Mouse (Mus musculus): ENCODE results near the gene Gmpr. TPM values are rescaled to one million over a fixed set of nuclear protein-coding genes. Genes with fewer than 3 reads are reported as not detected.

Gene Gmpr
- total RNA-seq, 2 experiments from 2014 or later: 59.6 to 64.5 TPM

DNA sequence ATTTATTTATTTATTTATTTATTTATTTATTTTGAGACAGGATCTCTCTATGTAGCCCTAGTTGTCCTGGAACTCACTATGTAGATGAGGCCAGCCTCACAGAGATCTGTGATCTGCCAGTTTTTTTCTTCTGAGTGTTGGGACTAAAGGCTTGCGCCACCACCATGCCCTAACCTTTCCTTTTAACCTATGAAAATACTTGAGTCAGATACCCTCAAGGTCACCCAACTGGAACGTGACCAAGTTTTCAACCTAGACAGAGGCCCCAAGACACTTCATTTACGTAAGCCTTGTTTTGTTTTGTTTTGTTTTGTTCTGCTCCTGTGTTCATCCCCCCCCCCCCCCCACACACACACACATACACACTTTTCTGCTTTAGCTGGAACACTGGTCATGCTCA, 1.7 kb upstream of the Gmpr start:
- DNase-seq: no peak

DNA sequence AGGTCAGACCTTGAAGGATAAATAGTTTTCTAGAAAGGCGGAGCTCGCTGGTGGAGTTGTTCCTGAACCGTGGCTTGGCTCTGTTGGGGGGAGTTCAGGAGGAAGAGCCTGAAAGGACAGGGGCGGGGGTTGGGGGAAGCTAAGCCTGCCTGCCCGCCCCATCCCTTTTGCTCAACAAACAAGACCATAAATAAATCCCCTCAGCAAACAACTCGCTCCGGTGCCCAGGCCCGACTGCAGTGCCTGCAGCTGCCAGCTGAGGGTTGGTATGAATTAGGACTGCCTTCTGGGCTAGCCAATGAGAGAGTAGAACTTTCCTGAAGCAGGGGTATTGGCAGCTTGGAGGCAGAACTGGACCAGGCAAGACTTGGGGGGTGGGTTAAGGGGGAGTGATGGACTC, 1.3 kb downstream of the Gmpr start:
- DNase-seq: peak; percentile 76 to 80

DNA sequence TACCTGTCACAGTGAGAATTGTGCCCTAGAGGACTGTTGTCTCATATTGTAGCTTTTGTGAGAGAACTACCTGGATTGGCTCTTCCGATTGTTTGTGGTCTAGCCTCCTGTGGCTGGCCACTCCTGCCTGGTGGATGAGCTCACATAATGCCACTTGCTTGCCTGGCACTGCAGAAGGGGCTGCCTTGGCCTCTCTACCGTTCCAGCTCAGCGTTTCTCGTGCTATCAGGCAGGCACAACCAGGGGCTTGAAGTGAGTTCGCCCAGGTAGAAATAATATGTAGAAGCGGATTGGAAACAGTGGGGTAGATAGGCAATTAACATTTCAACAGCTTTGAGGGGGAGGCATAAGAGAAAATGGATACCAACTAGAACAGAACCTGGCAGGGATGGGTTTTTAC, 2.1 kb downstream of the Gmpr start:
- DNase-seq: no peak

DNA sequence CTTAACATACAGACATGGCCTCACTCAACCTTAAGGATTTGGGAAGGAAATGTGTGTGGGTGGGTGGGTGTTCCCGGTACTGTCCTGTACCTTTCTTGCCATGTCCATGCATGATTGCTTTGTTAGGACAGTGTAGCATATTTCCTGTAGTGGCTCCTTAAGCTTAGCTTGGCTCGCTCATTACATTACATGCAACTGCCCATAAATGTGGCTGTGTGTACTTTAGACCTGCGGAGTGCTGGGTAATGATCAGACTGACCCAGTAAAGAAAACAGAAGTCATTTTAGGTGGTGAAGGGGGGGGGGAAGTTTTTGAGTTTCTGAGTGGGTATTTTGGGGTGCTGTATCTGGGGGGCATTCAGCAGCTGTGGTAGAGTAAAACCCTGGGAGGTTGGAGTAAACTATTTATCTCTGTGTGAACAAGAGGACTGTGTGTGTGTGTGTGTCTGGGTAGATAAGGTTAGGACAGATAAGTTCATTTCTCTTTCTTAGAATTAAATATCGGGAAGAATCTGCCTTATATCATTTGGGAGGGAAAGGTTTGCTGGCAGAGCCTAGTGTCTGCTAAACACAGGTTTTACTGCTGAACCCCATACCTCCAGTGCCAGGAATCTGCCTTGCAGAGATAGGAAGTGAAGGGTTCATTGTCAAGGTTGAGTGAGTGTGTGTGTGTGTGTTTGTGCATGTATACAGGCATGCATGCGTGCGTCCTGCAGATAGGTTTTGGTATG, 4.6 kb downstream of the Gmpr start:
- DNase-seq: no peak

DNA sequence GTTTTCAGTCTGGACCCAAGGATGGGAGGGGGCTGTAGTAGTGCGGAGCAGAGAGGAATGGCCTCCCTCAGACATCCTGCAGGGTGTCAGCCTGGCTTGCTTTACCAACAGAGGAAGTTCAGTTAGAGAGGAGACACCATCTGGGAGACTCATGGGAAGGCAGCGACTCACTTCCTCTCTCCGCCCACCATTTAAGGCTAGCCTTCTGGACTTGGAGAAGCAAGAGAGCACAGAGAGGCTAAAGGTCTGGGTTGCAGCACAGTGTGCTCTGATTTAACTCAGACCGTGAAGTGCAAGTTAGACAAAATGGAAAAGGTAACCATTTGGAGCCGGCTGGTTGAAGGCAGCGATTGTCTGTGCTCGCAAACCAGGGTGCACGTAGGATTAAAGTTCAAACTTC, 5.3 kb downstream of the Gmpr start:
- DNase-seq: no peak

DNA sequence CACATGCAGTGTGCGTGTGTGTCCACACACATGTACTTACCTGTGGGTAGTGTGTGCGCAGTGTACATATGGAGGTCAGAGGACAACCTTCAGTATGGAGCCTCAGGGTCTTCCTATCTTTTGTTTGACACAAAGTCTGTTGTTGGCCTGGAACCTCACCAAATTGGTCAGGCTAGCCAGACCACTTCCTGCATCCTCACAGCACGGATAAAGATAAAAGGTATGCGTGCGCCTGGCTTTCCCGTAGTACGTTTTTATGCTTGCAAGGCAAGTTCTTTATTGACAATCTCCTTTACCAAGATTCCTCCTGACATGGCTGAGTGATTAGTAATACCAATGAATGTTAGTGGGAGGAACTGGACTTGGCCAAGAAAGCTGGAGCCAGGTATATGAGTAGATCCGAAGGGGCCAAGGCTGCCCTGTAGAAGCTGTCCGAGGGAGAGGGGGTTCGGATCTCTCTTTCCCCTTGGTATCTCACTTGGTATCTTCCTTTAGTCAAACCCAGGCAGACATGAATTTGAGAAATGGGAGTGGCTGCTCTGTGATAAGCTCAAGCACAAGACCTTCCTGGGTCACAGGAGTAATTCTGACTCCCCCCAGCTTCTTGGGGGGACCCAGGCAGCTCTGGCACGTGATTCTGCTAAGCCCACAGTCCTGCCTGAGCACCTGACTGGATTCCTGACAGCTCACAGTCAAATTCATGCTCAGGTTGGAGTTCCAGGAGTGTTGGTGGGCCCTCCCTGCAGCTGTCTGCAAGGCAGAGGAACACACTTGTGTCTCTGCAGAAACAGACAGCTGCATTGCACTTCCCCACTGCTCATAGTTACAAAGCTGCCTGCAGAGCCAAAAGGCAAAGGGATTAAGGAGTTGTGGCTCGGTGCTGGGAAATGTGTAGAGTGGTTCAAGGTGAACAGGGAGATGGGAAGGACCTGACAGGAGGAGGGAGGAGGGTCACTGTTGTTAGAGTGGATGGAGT, 6.1 kb downstream of the Gmpr start:
- DNase-seq: no peak

DNA sequence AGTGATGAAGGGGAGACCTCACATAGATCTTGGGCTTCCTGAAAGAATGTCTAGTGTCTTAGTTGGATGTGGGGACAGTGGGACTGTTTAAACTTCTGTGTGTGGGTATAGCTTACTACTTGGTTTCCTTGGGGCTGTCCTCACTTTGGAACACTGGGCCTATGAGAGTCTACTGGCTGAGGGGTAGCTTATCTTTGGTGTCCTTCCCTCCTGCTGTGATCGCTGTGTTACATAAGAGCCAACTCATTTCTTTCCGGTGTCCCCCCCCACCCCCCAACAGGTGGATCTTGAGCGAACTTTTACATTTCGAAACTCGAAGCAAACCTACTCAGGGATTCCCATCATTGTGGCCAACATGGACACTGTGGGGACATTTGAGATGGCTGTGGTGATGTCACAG, 6.9 kb downstream of the Gmpr start:
- DNase-seq: no peak

DNA sequence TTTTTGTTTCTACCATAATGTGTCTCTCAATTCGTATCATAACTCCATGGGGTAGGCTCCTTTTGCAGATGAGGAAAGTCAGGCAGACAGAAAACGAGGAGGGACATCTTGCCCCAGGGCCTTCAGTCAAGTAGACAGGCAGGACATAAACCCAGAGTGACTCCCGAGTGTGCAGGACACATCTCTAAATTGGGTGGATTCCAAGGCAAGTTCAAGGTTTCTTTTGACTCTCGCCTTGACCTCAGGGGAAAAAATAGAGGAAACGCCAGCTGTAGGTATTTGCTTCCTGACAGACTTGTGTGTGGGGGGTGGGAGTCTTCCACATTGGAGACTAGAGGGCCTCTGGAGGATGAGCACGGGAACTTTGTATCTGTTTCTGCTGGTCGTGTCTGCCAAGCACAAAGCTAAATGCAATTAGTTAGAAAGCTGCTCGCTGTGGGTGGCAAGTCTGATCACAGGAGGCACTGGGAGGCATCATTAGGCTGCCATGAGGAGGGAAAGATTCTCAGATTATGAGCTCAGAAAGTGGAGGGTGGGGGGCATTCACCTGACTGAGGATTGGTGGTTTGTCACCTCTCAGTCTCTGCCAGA, 7.7 kb downstream of the Gmpr start:
- DNase-seq: no peak

DNA sequence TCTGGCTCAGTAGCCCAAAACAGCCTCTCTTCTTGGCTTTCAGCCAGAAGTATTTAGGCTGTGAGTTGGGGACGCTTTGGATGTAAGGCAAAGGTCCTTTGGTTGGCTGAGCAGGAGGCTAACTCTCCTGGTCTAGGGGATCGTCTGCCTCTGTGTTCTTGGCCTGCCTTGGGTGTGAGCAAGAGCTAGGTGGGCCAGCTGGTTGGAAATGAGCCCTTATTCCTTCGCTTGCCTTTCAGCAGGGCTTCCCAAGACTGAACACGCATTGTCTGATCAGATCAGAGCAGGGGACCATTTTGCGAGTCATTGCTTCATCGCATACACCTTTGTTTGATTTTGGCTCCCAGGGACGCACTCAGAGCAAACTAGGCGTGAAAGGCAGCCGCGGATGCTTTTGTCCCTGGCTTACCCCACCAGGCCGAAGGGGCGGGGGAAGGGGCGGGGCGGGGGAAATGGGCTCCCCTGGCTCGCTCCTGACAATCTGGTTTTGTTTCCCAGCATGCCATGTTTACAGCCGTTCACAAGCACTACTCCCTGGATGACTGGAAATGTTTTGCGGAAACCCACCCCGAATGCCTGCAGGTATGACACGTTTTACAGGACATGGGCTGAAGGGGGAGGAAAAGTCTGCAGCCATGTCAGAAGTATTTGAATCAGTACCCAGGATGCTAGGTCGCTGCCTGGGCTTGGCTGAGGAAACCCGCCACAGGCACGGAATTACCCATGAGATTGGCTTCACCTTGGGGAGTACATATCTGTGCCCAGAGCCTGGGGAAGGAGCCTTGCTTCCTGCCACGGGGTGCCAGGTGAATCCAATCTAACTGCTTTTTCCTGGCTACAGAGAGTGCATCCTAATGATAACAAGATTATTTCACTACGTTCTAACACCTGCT, 9.5 kb downstream of the Gmpr start:
- DNase-seq: no peak

DNA sequence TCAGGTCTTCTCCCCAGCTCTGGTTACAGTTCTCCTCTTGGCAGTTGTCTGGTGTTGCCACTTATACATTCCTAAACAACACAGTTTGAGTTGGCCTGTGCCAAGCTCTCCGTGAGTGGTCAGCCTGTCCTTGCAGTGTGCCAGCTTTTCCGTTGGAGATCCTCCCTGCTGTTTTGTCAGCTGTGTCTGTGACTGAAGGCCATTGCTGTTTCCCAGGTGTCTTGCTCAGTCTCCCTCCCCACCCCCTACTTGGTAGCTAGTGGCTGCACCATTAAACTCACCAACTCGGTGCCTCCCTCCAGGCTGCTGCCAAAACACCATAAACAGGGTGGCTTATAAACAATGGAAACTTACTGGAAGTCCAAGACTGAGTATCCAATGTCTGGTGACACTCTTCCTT, 17.1 kb downstream of the Gmpr start:
- no peak for DNase-seq

DNA sequence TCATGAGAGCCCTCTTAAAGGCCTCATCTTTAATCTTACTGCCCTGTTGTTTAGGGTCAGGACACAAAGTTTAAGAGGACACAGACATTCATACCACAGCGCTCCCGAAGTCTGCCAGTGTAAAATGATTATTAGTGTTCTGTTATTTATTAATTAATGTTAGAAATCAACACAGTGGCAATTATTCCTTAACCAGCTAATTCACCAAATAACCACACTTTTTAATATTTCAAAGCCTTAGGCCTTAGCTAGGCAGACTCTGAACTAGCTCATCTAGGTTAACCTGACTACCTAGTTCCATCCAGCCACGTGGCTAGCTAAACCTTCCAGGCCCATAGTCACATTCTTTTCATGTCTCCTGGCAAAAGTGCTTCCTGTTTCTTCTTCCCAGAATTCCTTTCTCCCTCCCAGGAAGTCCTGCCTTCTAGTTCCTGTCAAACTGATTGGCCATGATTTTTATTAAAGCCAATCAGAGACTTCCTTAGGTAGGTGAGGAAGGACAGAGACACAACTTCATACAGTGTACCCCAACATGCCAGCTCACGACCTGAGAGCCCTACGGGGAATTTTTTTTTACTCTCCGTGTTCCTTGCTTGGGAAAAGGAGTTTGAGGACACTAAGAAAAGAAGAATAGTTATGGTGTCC, 17.7 kb downstream of the Gmpr start:
- no peak for DNase-seq

DNA sequence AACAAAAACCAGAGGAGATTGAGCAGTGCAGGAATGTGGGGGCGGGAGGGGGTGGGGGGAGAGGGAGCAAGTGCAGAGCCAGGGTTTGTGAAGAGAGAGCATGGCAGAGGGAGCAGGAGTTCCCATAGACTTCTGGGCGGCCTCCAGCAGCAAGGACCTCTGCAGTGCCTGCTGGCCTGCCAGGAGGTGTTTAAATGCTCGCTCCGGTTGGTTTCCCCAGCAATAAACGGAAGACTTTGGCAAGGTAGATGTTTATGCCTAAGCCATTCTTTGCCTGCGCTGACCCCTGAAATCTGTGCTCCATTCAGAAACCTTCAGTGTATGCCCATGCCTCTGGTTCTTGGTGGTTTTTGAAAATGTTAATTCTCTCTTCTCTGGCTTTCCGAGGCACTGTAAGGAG, 19.0 kb downstream of the Gmpr start:
- DNase-seq: no peak

DNA sequence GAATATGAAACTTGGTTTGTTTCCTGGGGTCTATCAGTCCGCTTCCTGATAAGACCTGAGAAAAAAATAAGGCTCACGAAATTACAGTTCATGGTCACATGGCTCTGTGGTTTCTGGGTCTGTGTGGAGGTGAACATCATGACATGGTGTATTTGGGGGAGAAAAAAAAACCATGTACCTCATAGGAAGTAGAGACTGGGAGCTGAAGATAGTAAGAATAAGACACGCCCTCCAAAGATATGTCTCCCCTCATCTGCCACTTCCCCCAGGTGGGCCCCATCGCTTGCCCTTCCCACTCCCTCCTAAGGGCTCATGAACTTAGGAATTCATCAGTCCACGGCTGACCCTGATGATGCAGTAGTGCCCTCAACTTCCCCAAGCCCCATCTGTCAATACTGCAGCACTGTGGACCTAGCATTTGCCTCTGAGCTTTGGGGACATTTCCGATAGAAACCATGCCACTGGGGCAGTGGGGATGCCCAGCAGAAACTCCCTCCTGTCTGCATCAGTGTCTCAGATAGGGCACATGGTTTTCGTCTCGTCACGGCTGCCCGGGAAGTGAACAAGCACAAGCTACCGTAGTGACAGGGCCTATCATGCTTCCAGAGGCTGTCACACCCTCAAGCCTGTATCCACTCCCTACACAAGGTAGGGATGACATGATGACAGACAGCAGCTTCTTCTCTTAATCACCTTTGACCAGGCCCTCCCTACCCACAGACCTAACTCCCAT, 20.2 kb downstream of the Gmpr start:
- DNase-seq: no peak

DNA sequence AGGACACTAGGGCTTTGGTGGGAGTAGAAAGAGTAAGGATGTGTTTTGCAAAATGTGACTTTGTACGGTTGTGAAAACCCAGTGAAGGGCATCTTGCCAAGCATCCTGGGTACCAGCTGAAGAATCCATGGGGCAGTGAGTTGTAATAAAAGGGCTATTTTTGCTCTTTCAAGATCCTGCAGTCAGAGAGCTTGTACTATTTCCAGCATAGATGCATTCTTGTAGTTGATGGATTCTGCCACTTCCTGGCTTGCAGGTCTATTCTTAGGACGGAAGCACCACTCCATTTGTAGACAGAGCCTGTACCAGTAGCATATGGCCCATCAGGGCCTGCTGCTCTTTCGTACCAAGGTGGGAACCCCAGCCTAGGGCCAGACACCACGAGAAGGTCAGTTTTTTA, 21.5 kb downstream of the Gmpr start:
- no peak for DNase-seq

DNA sequence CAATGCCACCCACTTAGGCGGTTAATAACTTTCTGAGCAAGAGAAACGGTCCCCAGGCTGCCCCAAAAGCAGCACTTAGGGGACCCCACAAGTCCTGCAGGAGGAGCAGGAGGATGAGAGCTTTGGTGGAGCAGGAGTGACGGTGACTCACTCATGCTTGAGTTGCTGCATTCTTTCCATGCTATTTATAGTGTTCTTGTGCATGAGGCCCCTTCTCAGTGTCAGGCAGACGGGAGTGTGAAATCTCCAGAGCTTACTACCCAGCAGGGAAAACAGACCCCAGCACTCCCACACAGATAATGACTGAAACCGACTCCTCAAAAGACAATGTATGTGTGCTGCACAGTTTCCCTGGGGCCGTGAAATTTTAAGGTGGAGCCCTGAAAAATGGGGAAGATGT, 23.5 kb downstream of the Gmpr start:
- no peak for DNase-seq

DNA sequence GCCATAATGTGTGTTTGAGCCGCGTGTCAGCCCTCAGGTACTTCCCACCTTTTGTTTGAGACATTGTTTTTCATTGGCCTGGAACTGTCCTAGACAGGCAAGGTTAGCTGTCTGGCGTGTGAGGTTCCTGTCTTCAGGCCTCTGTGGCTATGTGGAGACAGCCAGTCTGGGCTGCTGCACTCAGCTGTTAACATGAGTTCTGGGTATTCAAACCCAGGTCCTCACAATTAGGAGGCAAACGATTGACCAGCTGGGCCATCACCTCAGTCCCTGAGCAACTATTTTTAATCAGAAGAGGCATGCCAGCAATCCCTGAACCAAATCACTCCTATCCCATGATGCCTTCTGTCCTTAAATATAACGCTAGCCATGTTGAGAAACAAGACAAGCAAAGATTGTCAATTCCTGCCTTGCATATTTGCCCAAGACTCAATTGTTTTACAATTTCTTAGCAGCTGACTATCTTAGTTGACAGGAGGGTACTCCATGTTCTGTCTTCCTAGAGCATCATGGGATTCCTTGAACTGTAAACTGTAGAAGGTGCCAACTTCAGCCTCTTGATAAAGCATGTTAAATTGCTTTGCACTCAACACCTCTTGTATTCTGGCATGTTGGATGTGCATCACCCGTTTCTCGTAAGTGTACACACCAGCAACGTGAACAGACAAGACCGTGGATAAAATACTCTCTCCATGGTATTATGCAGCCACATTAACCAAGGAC, 28.6 kb downstream of the Gmpr start:
- DNase-seq: no peak

DNA sequence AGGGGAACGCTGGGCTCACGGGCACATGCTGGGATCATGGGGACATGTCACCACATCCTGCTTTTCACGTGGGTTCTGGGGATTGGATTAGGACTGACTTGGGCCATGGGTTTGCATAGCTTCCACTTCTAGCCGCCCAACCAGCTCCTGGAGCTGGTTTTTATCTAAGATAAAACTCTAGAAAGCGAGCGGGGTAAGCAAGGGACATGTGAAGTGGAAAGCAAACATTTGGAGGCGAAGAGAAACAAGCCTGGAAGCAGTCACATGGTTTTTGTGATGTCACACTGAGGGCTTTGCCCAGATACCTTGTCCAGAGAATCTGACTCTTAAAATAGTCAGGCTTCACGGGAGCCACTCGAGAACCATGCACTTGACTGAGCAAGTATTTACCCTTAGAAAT, 29.9 kb downstream of the Gmpr start:
- no peak for DNase-seq

DNA sequence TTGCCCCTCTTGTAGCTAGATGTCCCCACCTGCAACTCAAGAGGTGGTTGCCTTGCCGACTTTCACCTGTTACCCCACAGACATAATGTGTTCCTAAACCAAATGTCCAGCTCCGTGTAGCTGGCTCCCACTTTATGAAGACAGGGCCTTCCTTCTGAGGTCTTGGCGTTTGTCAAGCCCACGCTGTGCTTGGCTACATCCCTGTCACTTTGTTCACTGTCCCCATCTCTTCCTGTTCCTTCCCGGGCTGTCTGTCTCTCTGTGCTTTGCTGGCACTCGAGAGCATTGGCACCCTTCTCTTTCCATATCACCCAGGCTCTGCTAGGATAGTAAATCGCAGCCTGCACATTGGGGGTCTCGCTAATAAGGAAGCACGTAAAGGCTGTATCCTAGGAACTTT, 30.8 kb downstream of the Gmpr start:
- no peak for DNase-seq

DNA sequence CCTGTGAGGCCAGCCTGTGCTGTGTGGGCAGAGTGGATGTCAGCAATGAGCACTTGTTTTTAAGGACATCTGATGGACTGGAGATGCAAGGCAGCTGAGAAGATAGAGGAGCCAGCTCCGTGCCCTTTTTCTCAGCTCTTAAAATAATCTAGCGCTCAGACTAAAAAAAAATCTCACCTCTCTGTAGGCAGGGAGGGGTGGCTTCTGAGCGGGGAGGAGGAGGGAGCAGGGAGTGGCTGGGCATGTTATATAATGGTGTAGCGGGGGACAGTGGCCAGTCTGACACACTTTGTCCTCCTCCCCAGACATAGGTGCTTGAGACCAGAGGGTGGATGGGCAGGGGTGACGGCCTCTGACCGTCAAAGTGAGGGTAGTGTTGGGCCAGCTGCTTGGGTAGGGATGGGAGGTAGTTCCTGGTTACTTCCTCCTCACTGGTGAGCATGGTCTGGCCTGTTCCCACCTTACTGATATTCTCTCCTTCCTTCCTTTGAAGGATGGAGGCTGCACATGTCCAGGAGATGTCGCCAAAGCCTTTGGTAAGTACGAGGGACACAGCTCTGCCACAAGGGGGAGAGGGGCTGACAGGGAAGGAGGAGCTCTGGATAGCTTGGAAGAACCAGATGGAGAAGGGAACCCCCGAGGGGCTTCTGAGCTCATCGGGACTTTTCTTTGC, 31.4 kb downstream of the Gmpr start:
- DNase-seq: peak; percentile 57 to 68

DNA sequence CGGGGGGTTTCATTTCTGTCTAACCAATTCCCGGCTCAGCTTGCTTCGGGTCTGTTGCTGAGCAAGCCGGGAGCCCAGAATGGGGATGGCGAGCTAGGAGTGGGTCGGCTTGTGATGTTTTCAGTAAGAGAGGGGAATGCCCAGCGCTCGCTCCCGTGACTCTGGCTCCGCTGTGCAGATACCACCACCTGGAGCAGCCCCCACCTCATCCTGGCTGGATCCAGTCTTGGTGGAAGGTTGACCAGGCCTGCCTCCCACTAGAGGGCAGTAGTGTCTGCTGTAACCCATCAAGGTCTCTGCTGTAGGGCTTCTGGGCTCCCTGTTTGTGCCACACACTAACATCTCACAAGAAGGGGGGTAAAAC, 31.9 kb downstream of the Gmpr start:
- DNase-seq: peak; percentile 75
